Mouse (Mus musculus) MEL (cell line): ENCODE data around the gene Olfr51.

Experiments used
- CTCF ChIP-seq, 3 experiments: IDR thresholded peaks in 2 of 3; conservative IDR thresholded peaks in 1 of 3; 2 replicates each; pipeline ENCODE4 v1.5.1; 2011 to 2012; ENCODE audit warnings: low read length in 3 of 3, low read depth in 2 of 3, mild to moderate bottlenecking in 2 of 3, improper control_type of control experiment in 1 of 3, inconsistent platforms in 1 of 3, mixed read lengths in 1 of 3, moderate library complexity in 1 of 3; ENCODE audit not compliant: control insufficient read depth in 1 of 3, insufficient read depth in 1 of 3, poor library complexity in 1 of 3, severe bottlenecking in 1 of 3
- EP300 ChIP-seq, 2 experiments: IDR thresholded peaks; 2 replicates each; pipeline ENCODE4 v1.6.1; 2011; ENCODE audit warnings: improper control_type of control experiment in 2 of 2, low read length in 2 of 2, low read depth in 1 of 2, mild to moderate bottlenecking in 1 of 2
- MAFK ChIP-seq: IDR thresholded peaks from 2 replicates; pipeline ENCODE4 v1.6.1; 2011; ENCODE audit warnings: low read depth, mild to moderate bottlenecking, low read length, improper control_type of control experiment, borderline replicate concordance
- MAZ ChIP-seq: IDR thresholded peaks from 2 replicates; pipeline ENCODE4 v1.6.1; 2012; ENCODE audit warnings: low read depth, mild to moderate bottlenecking, inconsistent platforms, low read length, improper control_type of control experiment
- MXI1 ChIP-seq: IDR thresholded peaks from 2 replicates; pipeline ENCODE4 v1.6.1; 2011; ENCODE audit warnings: mild to moderate bottlenecking, low read depth, low read length, improper control_type of control experiment
- NELFE ChIP-seq: IDR thresholded peaks from 2 replicates; pipeline ENCODE4 v1.6.1; 2011; ENCODE audit warnings: low read depth, low read length, improper control_type of control experiment
- POLR2A ChIP-seq, 2 experiments: IDR thresholded peaks; 2 replicates each; pipeline ENCODE4 v1.6.1; 2011 to 2012; ENCODE audit warnings: low read length in 2 of 2, mild to moderate bottlenecking in 2 of 2, control low read depth in 1 of 2, improper control_type of control experiment in 1 of 2, low read depth in 1 of 2, moderate library complexity in 1 of 2; ENCODE audit not compliant: control insufficient read depth in 1 of 2, insufficient read depth in 1 of 2, poor library complexity in 1 of 2
- TAL1 ChIP-seq: IDR thresholded peaks from 2 replicates; pipeline ENCODE4 v1.6.1; 2012; ENCODE audit warnings: mild to moderate bottlenecking, inconsistent platforms, low read length, moderate library complexity, mixed read lengths
- TCF12 ChIP-seq: IDR thresholded peaks from 2 replicates; pipeline ENCODE4 v1.6.1; 2014; ENCODE audit warnings: low read depth, mild to moderate bottlenecking, inconsistent platforms, low read length, improper control_type of control experiment, moderate library complexity
- ZNF384 ChIP-seq: IDR thresholded peaks from 2 replicates; pipeline ENCODE4 v1.6.1; 2012; ENCODE audit warnings: low read depth, mild to moderate bottlenecking, inconsistent platforms, low read length, improper control_type of control experiment

- TF ChIP-seq POLR2A (IDR thresholded peaks at IDR 0.05; ENCODE audit: control insufficient read depth in 1 of 2, insufficient read depth in 1 of 2, low read depth in 1 of 2, low read length in 2 of 2, poor library complexity in 1 of 2): no peak
- no peak for TF ChIP-seq CTCF (IDR thresholded peaks at IDR 0.05 in 2 of 3, conservative IDR thresholded peaks at IDR 0.05 in 1 of 3; ENCODE audit: control insufficient read depth in 1 of 3, insufficient read depth in 1 of 3, low read depth in 2 of 3, low read length in 3 of 3, poor library complexity in 1 of 3, severe bottlenecking in 1 of 3)
- no peak for TF ChIP-seq TCF12
- TF ChIP-seq NELFE: no peak
- TF ChIP-seq MXI1: no peak
- no peak for TF ChIP-seq ZNF384
- TF ChIP-seq MAFK: no peak
- TF ChIP-seq TAL1: no peak
- no peak for TF ChIP-seq MAZ
- TF ChIP-seq EP300 (IDR thresholded peaks at IDR 0.05; ENCODE audit: low read depth in 1 of 2, low read length in 2 of 2): no peak
Observed at GRCm38 (mm10) chr11:51003296-51003695, at the start of gene Olfr51.
